Mouse (Mus musculus) lung, adult 18-20 months (tissue): ENCODE measurements around the gene Cxcl14.

Experiments
- DNase-seq, 2 experiments: peaks; one replicate each; pipeline ENCODE4 v3.0.0; 2022; ENCODE audit warnings: mixed read lengths in 2 of 2

Gene Cxcl14

GRCm38 (mm10) chr13:56251176-56251923, 45.0 kb downstream of the Cxcl14 start:
- DNase-seq = no peak

GRCm38 (mm10) chr13:56250551-56251161, 45.7 kb downstream of the Cxcl14 start:
- no peak for DNase-seq

GRCm38 (mm10) chr13:56249593-56250341, 46.6 kb downstream of the Cxcl14 start:
- no peak for DNase-seq

GRCm38 (mm10) chr13:56243104-56243503, 53.2 kb downstream of the Cxcl14 start:
- no peak for DNase-seq

GRCm38 (mm10) chr13:56240012-56240770, 56.2 kb downstream of the Cxcl14 start:
- peak in 1 of 2 experiments; percentile 35 for DNase-seq
